Mouse (Mus musculus): ENCODE data around the gene Fkbp1a. TPM values are rescaled to one million over a fixed set of nuclear protein-coding genes. Genes with fewer than 3 reads are reported as not detected.
A peak's percentile ranks its signal among the peaks of the same experiment; 100 is the strongest.

Gene Fkbp1a
- polyA plus RNA-seq, 1 experiment from 2014 or later, result 591 TPM

GRCm38 (mm10) chr2:151587306-151587705 is 45.0 kb downstream of the Fkbp1a start:
- Histone ChIP-seq H3K27me3 (ENCODE audit: low read depth, poor library complexity, severe bottlenecking) (no peaks in the 10 kb centered on the region), H3K4me1 (no peaks in the 10 kb centered on the region), H3K9me3 (replicated peaks) (no peaks in the 10 kb centered on the region), H3K4me3 (no peak overlapping the region), H3K36me3 (no peaks in the 10 kb centered on the region), H3K27ac (replicated peaks) (no peak overlapping the region)
- 89% methylated on average over 9 of the region's 9 CpGs for WGBS
- DNase-seq (ENCODE audit: low spot score), result no peak

GRCm38 (mm10) chr2:151598068-151598467 is 55.8 kb downstream of the Fkbp1a start:
- DNase-seq (ENCODE audit: low spot score), result no peak
- Histone ChIP-seq H3K27ac (replicated peaks) (no peak overlapping the region), H3K4me3 (no peak overlapping the region), H3K36me3 (no peaks in the 10 kb centered on the region), H3K4me1 (peaks cover 18% of the 10 kb centered on the region), H3K9me3 (replicated peaks) (no peaks in the 10 kb centered on the region), H3K27me3 (ENCODE audit: low read depth, poor library complexity, severe bottlenecking) (no peaks in the 10 kb centered on the region)
- WGBS, result 72% methylated on average over 2 of the region's 2 CpGs

GRCm38 (mm10) chr2:151602106-151602505 is 59.8 kb downstream of the Fkbp1a start:
- H3K4me3 ChIP-seq, result no peak overlapping the region
- H3K27ac ChIP-seq (replicated peaks), result peak overlapping the region; percentile 78
- H3K27me3 ChIP-seq (ENCODE audit: low read depth, poor library complexity, severe bottlenecking), result no peaks in the 10 kb centered on the region
- no peaks in the 10 kb centered on the region for H3K36me3 ChIP-seq
- WGBS, result 91% methylated on average over 4 of the region's 4 CpGs
- peaks cover 52% of the 10 kb centered on the region for H3K4me1 ChIP-seq
- H3K9me3 ChIP-seq (replicated peaks), result no peaks in the 10 kb centered on the region
- no peak for DNase-seq (ENCODE audit: low spot score)

GRCm38 (mm10) chr2:151603630-151604029 is 61.3 kb downstream of the Fkbp1a start:
- peaks cover 52% of the 10 kb centered on the region for H3K4me1 ChIP-seq
- 17% methylated on average over 4 of the region's 4 CpGs for WGBS
- DNase-seq (ENCODE audit: low spot score), result peak; percentile 61
- no peaks in the 10 kb centered on the region for H3K27me3 ChIP-seq (ENCODE audit: low read depth, poor library complexity, severe bottlenecking)
- peak overlapping the region; percentile 14; the same call in 1 of the 2 replicates for H3K4me3 ChIP-seq
- no peaks in the 10 kb centered on the region for H3K9me3 ChIP-seq (replicated peaks)
- H3K36me3 ChIP-seq, result no peaks in the 10 kb centered on the region
- peak overlapping the region; percentile 78 for H3K27ac ChIP-seq (replicated peaks)

GRCm38 (mm10) chr2:151605437-151605987 is 63.2 kb downstream of the Fkbp1a start:
- peak overlapping the region; percentile 73 for H3K27ac ChIP-seq (replicated peaks)
- peaks cover 57% of the 10 kb centered on the region for H3K4me1 ChIP-seq
- DNase-seq (ENCODE audit: low spot score), result peak; percentile 24

GRCm38 (mm10) chr2:151608435-151608834 is 66.2 kb downstream of the Fkbp1a start:
- H3K9me3 ChIP-seq (replicated peaks), result no peaks in the 10 kb centered on the region
- H3K4me3 ChIP-seq, result no peak overlapping the region
- no peaks in the 10 kb centered on the region for H3K36me3 ChIP-seq
- 88% methylated on average over 1 of the region's 1 CpGs for WGBS
- H3K27ac ChIP-seq (replicated peaks), result no peak overlapping the region
- no peaks in the 10 kb centered on the region for H3K27me3 ChIP-seq (ENCODE audit: low read depth, poor library complexity, severe bottlenecking)
- DNase-seq (ENCODE audit: low spot score), result no peak
- peaks cover 40% of the 10 kb centered on the region for H3K4me1 ChIP-seq

More at GRCm38 (mm10) chr2:151605437-151605987, 63.2 kb downstream of the Fkbp1a start:
- WGBS, result 50% methylated on average over 11 of the region's 11 CpGs
- Histone ChIP-seq H3K9me3 (replicated peaks) (no peaks in the 10 kb centered on the region), H3K27me3 (ENCODE audit: low read depth, poor library complexity, severe bottlenecking) (no peaks in the 10 kb centered on the region), H3K36me3 (no peaks in the 10 kb centered on the region), H3K4me3 (no peak overlapping the region)

- peaks cover 24% of the 10 kb centered on the region for H3K4me1 ChIP-seq
- 47% methylated on average over 3 of the region's 3 CpGs for WGBS
- H3K4me3 ChIP-seq, result no peak overlapping the region
- no peak overlapping the region for H3K27ac ChIP-seq (replicated peaks)
- DNase-seq (ENCODE audit: low spot score), result no peak
- no peaks in the 10 kb centered on the region for H3K9me3 ChIP-seq (replicated peaks)
- no peaks in the 10 kb centered on the region for H3K36me3 ChIP-seq
- no peaks in the 10 kb centered on the region for H3K27me3 ChIP-seq (ENCODE audit: low read depth, poor library complexity, severe bottlenecking)
Observed at GRCm38 (mm10) chr2:151609974-151610373, 67.7 kb downstream of the Fkbp1a start.

Other genes starting within 250 kb of the Fkbp1a start
- not detected in 2 replicates for gene 4921509C19Rik, start 66.3 kb upstream of the Fkbp1a start, polyA plus RNA-seq (2016; fragmentation: Nextera tagmentation; extraction: Ambion mirVana)
- 298 and 305 TPM in 2 replicates for gene Nsfl1c, start 48.3 kb upstream of the Fkbp1a start, polyA plus RNA-seq (2016; fragmentation: Nextera tagmentation; extraction: Ambion mirVana)
- gene Sdcbp2, start 30.1 kb downstream of the Fkbp1a start, polyA plus RNA-seq (2016; fragmentation: Nextera tagmentation; extraction: Ambion mirVana), result 0.84 and 0.93 TPM in 2 replicates
- gene Snph, start 90.1 kb downstream of the Fkbp1a start, polyA plus RNA-seq (2016; fragmentation: Nextera tagmentation; extraction: Ambion mirVana), result 1.3 and 2.1 TPM in 2 replicates
- gene Rad21l, start 126.0 kb downstream of the Fkbp1a start, polyA plus RNA-seq (2016; fragmentation: Nextera tagmentation; extraction: Ambion mirVana), result 0.06 TPM in 1 of 2 replicates, not detected in the other
- gene Tmem74b, start 159.5 kb downstream of the Fkbp1a start, polyA plus RNA-seq (2016; fragmentation: Nextera tagmentation; extraction: Ambion mirVana), result 4.2 and 5.3 TPM in 2 replicates
- 47.8 and 52.6 TPM in 2 replicates for gene Psmf1, start 201.7 kb downstream of the Fkbp1a start, polyA plus RNA-seq (2016; fragmentation: Nextera tagmentation; extraction: Ambion mirVana)